Mouse (Mus musculus) stomach, postnatal 0 days (tissue): ENCODE measurements around the gene Dmd. TPM values are rescaled to one million over a fixed set of nuclear protein-coding genes. Genes with fewer than 3 reads are reported as not detected.
"Not testable (repeated sequence)": the region's sequence is repeated elsewhere in the genome, so short reads cannot be mapped to it uniquely, and the experiment has no call there.

ENCODE experiments used
- ATAC-seq: fragments of 200-750 bp; cut with Nextera tagmentation; 2 replicates; pipeline ENCODE4 v1.8.0; 2017; ENCODE audit not compliant: low FRiP score, low TSS enrichment
- DNase-seq: peaks from one replicate; pipeline ENCODE4 v3.0.0-alpha.2; 2016; ENCODE audit warnings: low spot score
- H3K27ac ChIP-seq: fragments of 300-500 bp; sonication (generic); replicated peaks from 2 replicates; pipeline ENCODE4 v1.5.1; 2014; ENCODE audit warnings: mild to moderate bottlenecking, control low read depth
- H3K27me3 ChIP-seq: fragments of 300-500 bp; sonication (generic); 2 replicates; pipeline ENCODE4 v1.6.1; 2014; ENCODE audit warnings: low read length; ENCODE audit not compliant: control insufficient read depth, insufficient read depth
- H3K36me3 ChIP-seq: fragments of 300-500 bp; sonication (generic); 2 replicates; pipeline ENCODE4 v1.6.1; 2014; ENCODE audit warnings: low read length, mixed read lengths; ENCODE audit not compliant: control insufficient read depth, insufficient read depth
- H3K4me1 ChIP-seq: fragments of 300-500 bp; sonication (generic); replicated peaks from 2 replicates; pipeline ENCODE4 v1.6.1; 2014; ENCODE audit warnings: antibody characterized with exemption; ENCODE audit not compliant: control insufficient read depth, insufficient read depth
- H3K4me2 ChIP-seq: fragments of 300-500 bp; sonication (generic); replicated peaks from 2 replicates; pipeline ENCODE4 v1.6.1; 2014; ENCODE audit warnings: low read depth, mild to moderate bottlenecking, control low read depth, moderate library complexity
- H3K4me3 ChIP-seq: fragments of 300-500 bp; sonication (generic); 2 replicates; pipeline ENCODE4 v1.5.1; 2014; ENCODE audit warnings: low read depth, low read length, control low read depth
- H3K9ac ChIP-seq: fragments of 300-500 bp; sonication (generic); 2 replicates; pipeline ENCODE4 v1.6.1; 2014; ENCODE audit warnings: mild to moderate bottlenecking, low read length, control low read depth, mixed read lengths
- H3K9me3 ChIP-seq: fragments of 300-500 bp; sonication (generic); 2 replicates; pipeline ENCODE4 v1.6.1; 2016; ENCODE audit warnings: low read length; ENCODE audit not compliant: control insufficient read depth
- CTCF ChIP-seq: IDR thresholded peaks from 2 replicates; pipeline ENCODE4 v1.5.1; 2016; ENCODE audit warnings: antibody characterized with exemption, low read depth, mild to moderate bottlenecking, moderate library complexity
- EP300 ChIP-seq: optimal IDR thresholded peaks from 2 replicates; pipeline ENCODE3; 2016; ENCODE audit warnings: antibody characterized with exemption
- WGBS: fragments of 180-500 bp; shearing (Covaris S2); extraction: QIAGEN DNeasy Blood & Tissue Kit; methylation state at CpG from one replicate; pipeline ENCODE4 v1.1.7; 2014; 5-methylcytosine and 5-hydroxymethylcytosine counted together
- polyA plus RNA-seq: library from polyadenylated mRNA; unstranded; fragments of >200 nt; fragmentation: Nextera tagmentation; extraction: Ambion mirVana; gene quantifications from 2 replicates; pipeline ENCODE4 v1.2.1, GENCODE M21; 2015

The Dmd gene
- polyA plus RNA-seq, 1 experiment from 2014 or later: 15.5 TPM

- TF ChIP-seq CTCF: no peak
- TF ChIP-seq EP300: no peak
- H3K9me3 ChIP-seq: no peaks in the 10 kb centered on the region
- ATAC-seq: no peak
- H3K9ac ChIP-seq: no peak overlapping the region
- H3K4me1 ChIP-seq: no peaks in the 10 kb centered on the region
- no peak overlapping the region for H3K27ac ChIP-seq
- H3K4me3 ChIP-seq: no peak overlapping the region
- H3K4me2 ChIP-seq: no peak overlapping the region
- H3K27me3 ChIP-seq: no peaks in the 10 kb centered on the region
- DNase-seq: no peak
- no peaks in the 10 kb centered on the region for H3K36me3 ChIP-seq
- WGBS: 50% methylated on average over 4 of the region's 4 CpGs
Observed at GRCm38 (mm10) chrX:83746301-83747008, 797.8 kb downstream of the Dmd start.

GRCm38 (mm10) chrX:83787406-83787805, 838.7 kb downstream of the Dmd start:
- Histone ChIP-seq H3K27ac (no peak overlapping the region), H3K4me3 (no peak overlapping the region), H3K4me1 (no peaks in the 10 kb centered on the region), H3K27me3 (no peaks in the 10 kb centered on the region), H3K4me2 (no peak overlapping the region), H3K36me3 (no peaks in the 10 kb centered on the region), H3K9me3 (no peaks in the 10 kb centered on the region), H3K9ac (no peak overlapping the region)
- TF ChIP-seq CTCF (peak; percentile 50), EP300 (no peak)
- no peak for ATAC-seq
- DNase-seq: no peak

DNA sequence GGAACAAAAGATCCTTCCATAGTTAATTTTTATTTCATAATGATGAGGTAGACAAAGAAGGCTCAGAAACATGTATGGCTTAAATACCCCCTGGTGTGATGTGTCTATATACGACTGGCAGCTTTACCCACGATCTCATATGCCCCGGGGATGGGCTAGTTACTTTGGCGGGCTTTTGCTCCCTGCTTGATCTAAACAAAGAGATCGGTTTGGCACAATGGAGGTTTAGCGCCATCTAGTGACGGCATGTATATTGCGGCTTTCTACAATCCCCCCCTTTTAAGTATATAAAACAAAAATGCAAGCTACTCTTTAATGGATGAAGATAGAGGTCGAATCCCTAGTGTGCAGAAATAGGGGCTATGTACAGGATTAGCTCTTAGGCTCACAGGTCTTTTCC, 918.8 kb downstream of the Dmd start:
- H3K4me3 ChIP-seq, H3K9ac ChIP-seq, H3K36me3 ChIP-seq, H3K4me2 ChIP-seq, ATAC-seq, H3K27me3 ChIP-seq, H3K4me1 ChIP-seq, H3K9me3 ChIP-seq, DNase-seq, H3K27ac ChIP-seq: not testable (repeated sequence)
- 51% methylated on average over 9 of the region's 9 CpGs for WGBS
- TF ChIP-seq CTCF: peak; percentile 64

- not testable (repeated sequence) for DNase-seq, H3K9me3 ChIP-seq, H3K4me2 ChIP-seq, H3K27me3 ChIP-seq, H3K4me1 ChIP-seq, H3K36me3 ChIP-seq, ATAC-seq, H3K4me3 ChIP-seq, H3K27ac ChIP-seq, H3K9ac ChIP-seq
- WGBS: 83% methylated on average over 11 of the region's 11 CpGs
Observed at GRCm38 (mm10) chrX:83875389-83875788, 926.7 kb downstream of the Dmd start.

GRCm38 (mm10) chrX:83975895-83976294, 1027.2 kb downstream of the Dmd start:
- DNase-seq: no peak
- no peak overlapping the region for H3K9ac ChIP-seq

GRCm38 (mm10) chrX:84001294-84001693, 1052.6 kb downstream of the Dmd start:
- DNase-seq: peak; percentile 49
- WGBS: 39% methylated on average over 7 of the region's 7 CpGs
- Histone ChIP-seq H3K9me3 (no peaks in the 10 kb centered on the region), H3K4me1 (no peaks in the 10 kb centered on the region), H3K27ac (no peak overlapping the region), H3K9ac (no peak overlapping the region), H3K4me2 (no peak overlapping the region), H3K36me3 (no peaks in the 10 kb centered on the region), H3K4me3 (no peak overlapping the region), H3K27me3 (no peaks in the 10 kb centered on the region)
- TF ChIP-seq EP300 (no peak), CTCF (peak; percentile 81)
- ATAC-seq: no peak

More at GRCm38 (mm10) chrX:83975895-83976294, 1027.2 kb downstream of the Dmd start:
- no peaks in the 10 kb centered on the region for H3K9me3 ChIP-seq
- H3K27me3 ChIP-seq: no peaks in the 10 kb centered on the region
- no peaks in the 10 kb centered on the region for H3K4me1 ChIP-seq
- H3K4me2 ChIP-seq: no peak overlapping the region
- no peak for ATAC-seq
- no peak overlapping the region for H3K27ac ChIP-seq
- no peak overlapping the region for H3K4me3 ChIP-seq
- no peaks in the 10 kb centered on the region for H3K36me3 ChIP-seq
- 40% methylated on average over 1 of the region's 1 CpGs for WGBS
- TF ChIP-seq CTCF (no peak), EP300 (no peak)

DNA sequence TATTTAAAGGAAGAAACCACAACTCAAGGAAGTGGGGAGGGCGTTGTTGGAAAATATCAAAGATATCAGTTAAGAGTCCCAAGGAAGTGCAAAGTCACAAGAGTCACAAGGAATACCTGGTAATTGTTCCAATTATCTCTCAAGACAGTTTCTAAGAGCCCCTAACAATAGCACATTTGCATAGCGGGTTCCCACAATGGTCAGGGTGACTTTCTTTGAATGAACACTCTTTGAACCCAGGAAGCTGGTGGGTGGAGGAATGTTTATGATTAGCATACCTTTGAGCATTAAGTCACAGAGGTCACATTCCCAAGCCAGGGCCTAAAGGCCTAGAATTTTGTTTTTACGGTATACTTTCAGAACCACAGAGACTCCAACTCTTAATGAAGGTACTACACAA, 1113.8 kb downstream of the Dmd start:
- H3K36me3 ChIP-seq, H3K9ac ChIP-seq, H3K27me3 ChIP-seq, DNase-seq, H3K9me3 ChIP-seq, H3K27ac ChIP-seq, H3K4me2 ChIP-seq, ATAC-seq, H3K4me1 ChIP-seq, H3K4me3 ChIP-seq: not testable (repeated sequence)
- WGBS: 90% methylated on average over 3 of the region's 3 CpGs
